Mouse (Mus musculus) c-Kit-negative CD71-positive TER-119-positive erythroid progenitor cells, embryonic 14.5 days (primary cell): Measurements from ENCODE around the gene Gfi1.
A peak's percentile ranks its signal among the peaks of the same experiment; 100 is the strongest.

Experiments used
- DNase-seq: peaks from one replicate; pipeline ENCODE4 v3.0.0-alpha.2; 2013; ENCODE audit warnings: low read depth, low spot score

Gfi1 gene

DNA sequence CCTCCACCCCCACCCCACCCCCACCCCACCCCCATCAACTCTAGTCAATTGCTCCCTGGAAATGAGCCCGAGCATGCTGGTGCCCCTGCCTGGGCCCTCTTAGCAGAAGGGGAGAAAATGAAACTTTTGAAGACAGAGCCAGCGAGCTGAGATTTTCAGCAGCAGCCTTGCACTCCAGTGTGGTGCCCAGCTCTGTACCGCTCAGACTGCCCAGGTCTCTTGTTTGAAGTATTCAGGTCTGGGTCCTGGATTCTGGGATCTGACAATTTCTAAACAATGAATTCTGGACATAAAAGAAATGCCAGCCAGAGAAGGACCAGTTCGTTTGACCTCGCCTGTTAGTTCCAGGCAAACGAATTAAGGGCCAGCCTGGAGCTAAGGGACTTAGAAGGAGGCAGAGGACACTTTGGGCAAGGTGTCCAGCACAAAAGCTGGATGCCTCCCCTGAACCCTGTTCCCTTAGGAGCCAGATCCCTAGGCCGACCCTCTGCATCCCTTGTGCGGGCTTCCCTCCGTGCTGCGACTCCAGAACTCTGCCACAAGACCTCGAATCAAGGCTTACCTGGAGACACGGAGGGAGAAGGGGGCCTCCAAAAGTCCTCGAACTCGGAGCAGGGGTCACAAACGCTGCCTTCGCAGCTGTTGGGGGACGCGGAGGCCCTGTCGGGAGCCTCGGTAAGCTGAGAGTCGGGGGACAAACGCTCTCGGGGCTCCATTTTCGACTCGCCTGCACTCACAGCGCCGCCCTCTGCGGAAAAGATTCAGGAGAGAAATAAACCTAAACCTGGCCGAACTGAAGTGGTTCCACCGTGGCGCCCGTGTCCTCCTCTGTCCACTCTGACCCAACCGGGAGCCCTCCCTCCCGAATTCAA is 2.9 kb downstream of the Gfi1 start:
- DNase-seq, result no peak

DNA sequence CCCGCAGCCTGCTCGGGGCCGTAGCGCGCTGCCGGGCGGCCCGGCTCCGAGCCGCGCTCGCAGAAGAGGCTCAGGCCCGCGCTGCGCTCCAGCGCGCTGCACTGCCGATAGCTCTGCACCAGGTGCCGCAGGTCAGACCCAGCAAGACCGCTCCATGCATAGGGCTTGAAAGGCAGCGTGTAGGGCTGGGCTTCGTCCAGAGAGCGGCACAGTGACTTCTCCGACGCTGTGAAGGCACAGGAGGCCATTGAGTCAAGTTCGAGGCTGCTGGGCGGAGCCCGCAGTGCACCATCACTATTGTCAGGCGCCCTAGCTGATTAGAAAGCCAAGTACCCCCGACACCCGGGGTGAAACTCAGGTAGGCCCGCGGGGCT is 4.2 kb downstream of the Gfi1 start:
- no peak for DNase-seq

DNA sequence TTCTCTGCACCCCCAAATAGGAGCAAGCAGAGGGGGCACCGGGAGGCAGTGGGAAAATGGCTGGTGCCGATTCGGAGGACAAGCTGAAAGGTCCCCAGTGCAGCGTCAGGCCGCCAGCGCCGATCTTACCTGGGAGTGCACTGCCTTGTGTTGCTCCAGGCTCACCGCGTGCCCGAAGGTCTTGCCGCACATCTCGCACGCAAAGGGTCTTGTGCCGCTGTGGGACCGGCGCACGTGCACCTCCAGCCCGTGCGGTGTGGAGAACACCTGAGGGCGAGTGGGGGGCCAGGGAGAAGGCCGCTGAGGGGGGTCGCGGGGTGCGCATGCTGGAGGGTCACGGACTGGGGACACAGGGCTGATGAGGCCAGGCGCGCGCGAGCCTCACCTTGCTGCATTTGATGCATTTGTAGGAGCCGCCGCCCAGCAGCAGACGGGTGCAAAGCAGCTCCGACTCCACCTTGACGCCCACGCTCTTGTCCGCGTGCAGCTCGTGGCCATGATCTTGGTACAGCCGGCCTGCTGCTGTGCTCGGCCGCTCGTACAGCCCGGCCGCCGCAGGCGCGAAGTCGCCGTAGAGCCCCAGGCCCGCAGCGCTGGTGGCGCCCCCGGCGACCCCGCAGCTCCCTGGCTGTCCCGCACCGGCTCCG is 4.7 kb downstream of the Gfi1 start:
- no peak for DNase-seq

DNA sequence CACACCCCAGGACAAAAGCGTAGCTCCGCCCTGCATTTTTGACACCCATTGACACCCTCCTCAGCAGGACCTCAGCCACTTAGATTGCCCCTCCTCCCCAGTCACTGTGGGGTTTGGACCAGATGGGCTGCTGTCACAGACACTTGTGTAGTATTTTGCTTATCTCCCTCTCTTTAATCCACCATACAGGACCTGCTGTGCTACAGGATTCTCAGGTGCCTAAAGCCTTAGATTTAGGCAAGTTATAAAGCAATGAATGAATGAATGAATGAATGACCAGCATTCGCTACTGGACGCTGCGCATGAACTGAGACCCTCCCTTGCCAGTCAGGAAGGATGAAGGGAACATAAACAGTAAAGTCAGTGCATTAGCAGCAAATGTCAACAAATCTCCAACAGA is 5.3 kb downstream of the Gfi1 start:
- no peak for DNase-seq

DNA sequence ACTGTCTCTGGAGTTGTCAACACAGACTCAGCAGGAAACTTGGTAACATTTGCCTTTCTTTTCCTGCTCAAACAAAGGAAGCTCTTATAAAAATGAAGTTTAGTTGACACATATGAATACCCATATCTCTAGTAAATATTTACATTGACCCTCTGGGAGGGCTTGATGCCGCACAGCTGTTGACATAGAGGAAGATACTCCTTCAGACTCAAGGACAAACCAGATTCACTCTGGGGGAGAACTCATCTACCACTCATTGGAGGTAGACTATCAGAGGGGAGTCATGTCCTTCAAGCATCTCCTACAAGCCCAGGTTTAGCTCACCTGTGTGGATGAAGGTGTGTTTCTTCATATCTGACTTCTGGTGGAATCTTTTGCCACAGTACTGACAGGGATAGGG is 6.0 kb downstream of the Gfi1 start:
- no peak for DNase-seq

DNA sequence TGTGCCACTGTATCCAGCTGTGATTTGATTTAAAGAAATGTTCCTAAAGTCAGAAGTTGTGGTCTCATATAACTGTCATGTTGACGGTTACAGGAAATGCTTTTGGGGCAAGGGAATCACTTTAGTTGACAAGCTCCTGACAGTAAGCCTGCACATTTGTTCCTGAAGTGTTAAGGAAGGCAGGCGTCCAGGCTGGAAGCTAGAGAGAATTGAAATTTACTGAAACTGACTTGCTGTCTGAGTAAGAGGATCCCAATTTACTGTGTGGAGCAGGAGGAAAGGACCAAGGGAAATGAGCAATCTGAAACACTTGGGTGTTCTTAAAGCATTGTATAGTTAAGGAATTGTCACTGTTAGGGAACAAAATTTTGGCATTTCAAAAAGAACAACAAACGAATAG is 6.6 kb downstream of the Gfi1 start:
- no peak for DNase-seq

DNA sequence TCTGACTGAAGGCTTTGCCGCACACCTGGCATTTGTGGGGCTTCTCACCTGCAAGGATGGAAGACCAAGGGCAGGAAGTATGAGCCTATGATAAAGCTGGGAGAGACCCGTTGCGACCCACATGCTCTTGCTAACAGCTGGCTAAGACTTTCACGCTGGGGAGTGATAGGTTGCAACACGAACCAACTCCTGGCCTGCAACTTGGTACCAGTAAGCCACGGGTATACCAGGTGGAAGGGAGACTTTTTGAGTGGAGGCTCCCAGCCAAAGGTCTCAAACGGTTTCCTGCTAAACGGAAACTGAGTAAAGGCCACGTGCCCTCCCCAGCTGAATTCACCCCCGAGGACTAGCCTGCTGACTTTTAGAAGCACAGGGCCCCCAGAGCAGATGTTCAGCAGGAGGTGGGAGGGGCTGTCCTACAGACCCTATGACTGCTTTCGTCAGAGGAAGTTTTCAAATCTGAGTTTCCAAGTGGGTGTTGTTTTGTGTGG is 7.9 kb downstream of the Gfi1 start:
- no peak for DNase-seq

DNA sequence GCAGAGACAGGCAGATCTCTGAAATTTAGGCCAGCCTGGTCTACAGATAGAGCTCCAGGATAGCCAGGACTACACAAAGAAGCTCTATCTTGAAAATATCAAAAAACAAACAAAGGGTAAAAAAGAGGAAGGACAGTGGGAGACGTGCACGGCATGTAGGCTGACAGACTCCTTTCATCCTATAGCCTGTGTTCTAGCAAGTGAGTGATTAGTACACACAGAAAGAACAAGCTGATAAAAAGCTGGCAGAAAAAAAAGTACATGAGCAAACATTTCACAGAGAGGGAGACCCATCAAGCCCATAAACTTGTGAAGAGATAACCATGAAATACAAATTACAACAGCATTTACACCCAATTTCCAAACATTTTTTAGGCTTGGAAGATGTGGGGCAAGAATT is 14.1 kb downstream of the Gfi1 start:
- DNase-seq, result no peak

DNA sequence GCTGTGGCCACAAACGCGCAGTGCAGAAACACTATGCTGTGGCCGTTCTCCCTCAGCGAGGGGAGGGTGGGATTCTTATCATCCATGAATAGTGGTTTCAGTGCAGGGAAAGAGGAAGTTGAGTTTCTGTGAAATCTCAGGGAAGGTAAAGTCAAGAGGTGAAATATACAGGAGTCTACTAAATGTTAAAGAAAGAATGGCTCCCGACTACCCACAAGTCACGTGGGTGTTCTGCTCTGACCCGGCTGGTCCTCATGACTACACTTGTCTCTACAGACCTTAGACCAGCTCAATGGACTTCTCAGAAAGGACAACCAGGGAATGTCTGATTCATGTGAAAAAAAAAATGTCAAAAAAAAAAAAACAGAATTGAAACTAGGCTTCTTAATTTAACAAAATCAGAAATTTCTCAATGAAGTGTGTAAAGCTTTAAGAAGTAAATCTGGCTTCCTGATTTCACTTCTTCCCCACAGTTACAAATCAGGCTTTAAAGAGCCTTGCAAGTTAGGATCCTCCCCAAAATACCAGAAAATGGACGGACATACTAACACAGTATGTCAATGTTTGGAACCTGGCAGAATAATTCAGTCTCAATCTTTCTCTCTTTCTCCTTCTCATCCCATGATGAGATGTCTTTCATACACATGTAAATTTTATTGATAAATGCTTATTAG is 17.6 kb downstream of the Gfi1 start:
- no peak for DNase-seq

DNA sequence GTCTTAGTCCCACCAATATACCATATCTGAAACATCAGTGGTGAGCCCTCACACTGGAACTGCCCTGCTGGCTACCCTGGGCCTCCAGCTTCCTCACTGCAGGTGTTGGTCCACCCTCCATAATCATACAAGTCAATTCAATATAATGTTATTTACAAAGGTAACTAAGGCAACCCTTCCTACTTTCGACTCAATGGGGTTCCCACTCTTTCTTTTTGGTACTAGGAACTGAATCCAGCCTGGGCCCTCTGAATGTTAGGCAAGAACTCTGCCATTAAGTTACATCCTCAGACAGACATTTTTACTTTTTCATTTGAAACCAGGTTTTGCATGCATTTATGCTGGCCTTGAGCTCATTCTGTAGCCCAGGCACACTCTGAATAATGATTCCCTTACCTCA is 19.6 kb downstream of the Gfi1 start:
- DNase-seq, result no peak

DNA sequence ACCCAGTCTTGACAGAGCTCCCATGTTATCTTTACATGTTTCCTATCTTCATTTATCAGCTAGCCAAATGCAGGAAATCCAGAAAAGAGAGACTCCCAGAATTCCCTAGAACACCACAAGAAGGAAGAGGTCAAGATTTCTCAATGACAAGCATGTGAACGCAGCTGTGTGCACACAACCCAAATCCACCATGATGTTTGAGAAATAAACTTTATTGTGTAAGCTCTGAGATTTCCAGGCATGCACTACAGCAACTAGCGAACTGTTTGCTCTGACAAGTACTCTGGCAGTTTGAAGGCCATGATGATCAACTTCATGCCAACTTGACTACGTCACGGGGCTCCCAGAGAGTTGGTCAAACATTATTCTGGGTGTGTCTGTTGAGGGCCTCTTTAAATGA is 20.1 kb downstream of the Gfi1 start:
- no peak for DNase-seq

DNA sequence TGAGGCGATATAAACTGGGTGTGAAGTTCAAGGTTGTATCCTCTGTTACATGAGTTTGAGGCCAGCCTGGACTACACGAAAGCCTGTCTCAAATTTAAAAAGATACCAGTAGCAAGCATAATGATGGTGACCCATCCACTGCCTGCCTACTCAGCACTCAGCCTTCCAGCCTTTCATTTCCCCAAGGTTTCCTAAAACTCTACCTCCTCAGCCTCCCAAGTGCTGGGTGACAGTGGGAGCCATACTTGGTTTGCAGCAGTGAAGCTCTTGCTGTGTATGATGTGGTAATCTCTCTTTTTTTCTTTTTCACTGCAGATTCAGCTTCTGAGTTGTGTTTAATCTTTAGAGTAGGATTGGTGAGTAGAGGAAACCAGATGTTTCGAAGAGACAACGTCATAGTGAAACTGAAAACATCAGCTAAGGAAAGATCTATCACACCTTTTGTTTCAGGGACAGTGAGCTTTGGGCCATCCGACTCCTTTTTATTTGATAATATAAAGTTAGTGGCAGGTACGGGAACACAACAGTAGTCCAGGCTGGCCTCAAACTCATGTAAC is 22.6 kb downstream of the Gfi1 start:
- no peak for DNase-seq

DNA sequence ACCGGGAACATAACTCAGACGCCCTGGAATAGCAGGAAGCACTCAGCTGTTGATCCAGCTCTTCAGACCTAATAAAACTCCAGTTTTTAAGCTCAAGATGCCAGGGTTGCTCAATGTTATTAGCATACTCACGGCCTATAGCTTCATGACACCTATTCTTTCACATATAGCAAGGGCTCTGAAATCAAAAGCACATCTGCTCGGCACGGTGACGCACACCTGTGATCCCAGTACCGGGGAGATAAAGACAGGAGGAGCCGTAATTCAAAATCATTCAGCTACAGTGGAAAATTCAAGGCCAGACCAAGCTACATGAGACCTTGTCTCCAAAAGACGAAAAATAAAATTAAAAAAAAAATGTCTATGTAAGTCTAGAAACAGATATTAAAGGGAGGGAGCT is 24.2 kb downstream of the Gfi1 start:
- no peak for DNase-seq

DNA sequence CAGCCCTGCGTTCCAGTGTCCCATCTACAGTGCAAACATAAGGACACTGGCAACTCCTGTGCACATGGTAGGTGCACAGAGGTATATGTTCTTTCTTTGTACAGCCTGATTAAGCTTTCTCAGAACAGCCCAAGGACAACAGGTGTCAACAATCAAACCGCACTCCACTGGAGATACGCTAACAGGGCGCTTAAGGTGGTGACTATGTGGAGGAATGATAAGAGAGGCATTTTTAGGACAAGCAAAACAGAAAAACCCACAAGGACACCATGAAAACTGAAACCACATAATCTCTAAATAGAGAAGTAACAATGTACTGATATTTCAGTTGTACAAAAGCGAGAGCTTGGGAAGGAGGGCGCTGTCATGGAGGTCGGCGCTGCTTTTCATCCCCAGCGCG is 25.0 kb downstream of the Gfi1 start:
- no peak for DNase-seq

DNA sequence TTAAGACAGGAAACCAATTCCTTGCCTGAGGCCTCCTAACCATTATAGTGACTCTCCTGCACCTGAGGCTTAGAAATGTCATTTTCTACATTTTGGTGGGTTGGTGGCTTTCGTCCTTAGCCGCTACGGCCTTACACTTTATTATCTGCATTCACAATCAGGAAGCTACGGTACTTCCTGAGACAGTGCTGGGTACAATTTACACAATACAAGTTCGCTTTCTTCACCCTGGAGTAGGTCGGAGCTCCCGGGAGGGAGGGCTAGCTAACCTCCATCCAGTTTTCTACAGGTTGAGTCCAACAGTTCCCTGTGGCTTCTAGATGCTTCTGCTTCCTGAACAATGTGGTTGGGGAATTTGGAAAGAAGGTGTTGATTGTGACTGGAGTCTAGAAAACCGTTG is 26.9 kb downstream of the Gfi1 start:
- DNase-seq, result no peak

DNA sequence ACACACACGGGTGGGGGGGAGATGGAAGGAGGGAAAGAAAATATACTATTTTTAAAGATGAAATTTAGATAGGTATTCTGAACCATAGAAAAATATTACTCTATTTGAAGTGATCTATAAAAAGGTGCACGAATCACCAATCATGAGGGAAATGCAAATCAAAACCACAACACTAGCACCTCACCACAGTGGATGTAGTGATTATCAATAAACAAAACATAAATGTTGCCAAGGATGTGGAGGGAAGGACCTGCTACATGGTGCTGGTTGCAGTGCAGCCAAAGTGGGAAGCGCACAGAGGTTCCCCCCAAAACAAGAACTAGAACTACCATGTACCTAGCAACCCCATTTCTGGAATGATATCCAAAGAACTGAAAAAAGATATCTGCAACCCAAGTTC is 30.8 kb downstream of the Gfi1 start:
- no peak for DNase-seq

DNA sequence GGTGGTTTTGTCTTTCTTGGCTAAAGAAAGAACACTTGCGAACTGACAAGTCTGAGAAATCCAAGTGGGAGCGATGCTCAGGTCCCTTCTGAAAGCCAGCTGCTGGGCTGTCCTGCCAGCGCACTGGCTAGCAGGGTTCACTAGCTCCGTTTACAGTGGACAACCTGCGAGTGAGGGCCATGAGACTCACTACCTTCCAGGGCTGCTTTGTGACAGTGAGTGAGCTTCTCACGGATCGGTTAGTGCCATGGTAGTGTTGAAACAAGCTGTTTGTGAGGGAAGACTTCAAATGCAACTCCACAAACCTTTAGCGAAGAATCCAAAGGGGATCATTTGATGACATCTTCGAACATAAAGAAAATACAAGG is 37.4 kb downstream of the Gfi1 start:
- DNase-seq, result no peak

DNA sequence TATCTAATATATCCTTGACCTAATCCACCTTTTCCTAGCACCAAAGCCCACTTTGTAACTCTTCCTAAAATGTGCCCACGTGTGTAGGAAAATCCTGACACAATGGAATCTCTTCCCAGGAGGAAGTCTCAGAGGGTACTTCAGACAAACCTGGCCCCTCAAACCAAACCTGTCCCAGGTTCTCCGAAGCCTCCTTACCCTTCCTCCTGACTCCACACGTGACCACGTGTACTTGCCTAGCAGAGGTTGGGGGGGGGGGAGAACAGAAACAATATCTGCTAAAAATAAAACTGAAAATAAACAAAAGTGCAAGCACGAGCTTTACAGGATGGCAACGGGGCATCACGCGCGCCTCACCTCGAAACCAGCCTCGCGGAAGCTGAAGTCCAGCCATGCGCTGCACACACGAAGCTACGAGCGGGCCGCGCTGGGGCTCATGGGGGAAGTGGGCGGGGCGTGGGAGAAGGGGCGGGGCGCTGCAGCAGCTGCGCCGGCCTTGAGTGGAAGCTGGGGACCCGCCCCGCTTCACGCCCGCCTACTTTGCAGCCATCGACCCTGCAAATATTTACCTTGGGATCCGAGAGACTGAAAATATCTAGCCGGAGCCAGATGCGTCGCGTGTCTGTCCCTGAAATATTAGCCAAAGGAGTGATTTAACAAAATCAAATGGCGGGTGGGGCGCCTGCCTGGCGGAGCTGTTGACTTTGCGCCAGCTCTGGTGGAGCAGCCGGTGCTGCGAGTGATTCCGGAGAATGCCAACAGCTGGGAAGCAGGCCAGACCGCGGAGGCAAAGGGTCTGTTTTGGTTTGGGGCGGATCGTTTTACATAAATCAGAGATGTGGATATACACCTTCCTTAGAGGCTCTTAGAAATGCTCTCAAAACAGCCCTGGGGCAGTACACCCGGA is 38.0 kb downstream of the Gfi1 start:
- peak; percentile 36 for DNase-seq

DNA sequence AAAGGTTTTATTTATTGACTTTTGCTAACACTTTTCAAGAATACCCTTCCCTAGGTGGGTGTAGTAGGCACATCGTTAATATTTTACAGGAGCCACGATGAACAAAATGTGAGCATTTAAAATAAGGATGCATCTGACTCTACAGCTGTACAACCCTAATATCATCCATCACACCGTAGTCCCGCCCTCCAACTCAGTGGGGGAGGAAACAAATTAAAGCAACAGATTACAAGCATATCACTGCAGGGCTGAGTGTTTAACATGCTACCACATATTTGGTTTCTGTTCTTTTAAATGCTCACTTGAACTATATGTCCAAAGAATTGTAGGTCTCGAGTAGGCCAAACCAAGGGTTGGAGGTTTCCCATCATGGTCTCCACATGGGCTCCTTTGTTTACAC is 38.7 kb downstream of the Gfi1 start:
- no peak for DNase-seq

DNA sequence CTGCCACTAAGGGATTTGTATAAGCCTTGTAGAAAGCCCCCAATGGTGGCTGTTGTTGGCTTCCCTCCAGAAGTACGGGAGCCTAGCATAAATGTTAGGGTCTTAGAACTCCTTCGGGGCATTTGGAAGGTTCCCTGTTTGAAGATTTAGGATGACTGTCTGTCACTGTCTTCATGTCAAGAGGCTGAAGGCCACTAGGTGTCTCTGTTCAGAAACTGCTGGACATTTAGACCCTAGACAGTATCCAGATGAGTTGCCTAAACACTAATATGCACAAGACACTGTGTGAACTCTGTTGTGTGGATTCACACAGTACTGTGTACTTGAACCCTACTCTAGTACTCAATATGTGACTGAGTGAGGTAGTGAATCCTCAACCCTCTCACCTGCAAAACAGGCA is 41.5 kb downstream of the Gfi1 start:
- no peak for DNase-seq

DNA sequence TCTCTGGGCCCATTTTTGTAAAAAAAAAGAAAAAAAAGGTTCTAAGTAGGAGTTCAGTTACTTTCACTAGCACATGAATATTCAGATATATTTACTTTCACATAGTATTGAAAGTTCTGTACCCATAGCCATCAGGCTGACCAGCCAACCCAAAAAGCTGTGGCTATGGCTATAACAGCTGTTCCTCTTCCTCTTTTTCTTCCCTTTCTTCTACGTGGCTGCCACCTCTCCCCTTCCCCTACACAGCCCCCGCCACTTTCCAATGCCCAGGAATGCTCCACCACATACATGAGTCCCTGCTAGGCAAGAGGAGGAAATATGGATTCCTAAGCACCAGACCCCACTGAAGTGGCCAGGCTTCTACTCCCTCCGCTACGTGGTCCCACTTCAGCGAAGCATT is 44.5 kb downstream of the Gfi1 start:
- no peak for DNase-seq

DNA sequence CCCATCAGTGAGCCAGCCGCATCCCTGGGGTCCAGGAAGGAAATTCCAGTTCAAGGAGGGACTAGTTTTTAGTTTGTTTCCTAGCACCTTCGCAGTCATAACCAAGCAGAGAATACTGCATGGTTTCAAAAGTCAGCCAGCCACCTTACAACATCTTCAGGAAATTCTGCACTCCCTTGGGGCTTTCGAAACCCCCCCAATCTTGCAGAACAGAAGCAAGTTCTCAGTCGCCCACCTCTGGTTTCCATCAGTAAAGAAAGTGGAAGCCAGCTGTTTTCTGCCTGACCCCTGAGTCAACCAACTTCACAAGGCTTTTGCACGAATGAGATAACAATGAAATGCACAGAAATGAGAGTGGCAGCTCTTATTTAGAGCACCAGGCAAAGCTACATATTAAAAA is 47.4 kb downstream of the Gfi1 start:
- DNase-seq, result no peak
